ENCODE assay signal across 15 mouse cellular contexts in genomic region chr4:65694011-65694410, GRCm38 (mm10).
DNase-seq lines count a peak whose midpoint lies in the region; ATAC-seq lines count a peak whose summit lies in the region.
"Had no signal": no experiment of that assay in that cellular context is flagged by ENCODE, and none has a peak within 500 bp of the region (broad histone marks: within the 10 kb centered on the region; RNA-seq: fewer than 3 reads in every experiment).

No protein-coding gene starts in this region.

- no peak for DNase-seq in cerebellum, postnatal 10 days
- peak; percentile 2 for DNase-seq in thymus, postnatal 14 days
- no peak for DNase-seq in thymus, adult 18-20 months
- DNase-seq in cerebellum, adult 9-10 months: peak; percentile 84
- no peak for DNase-seq in ovary, postnatal 10 days (ENCODE audit: low spot score)
- DNase-seq in urinary bladder, postnatal 14 days (ENCODE audit: low spot score): no peak
- DNase-seq in urinary bladder, postnatal 36 days (ENCODE audit: low spot score in 2 of 2): no peak
- DNase-seq: adrenal gland, postnatal 14 days; B cell, adult 2 months; gastrocnemius, postnatal 14 days; heart, postnatal 36 days had no signal

- ATAC-seq in cerebellum, adult (ENCODE audit: insufficient number of reproducible peaks, low FRiP score, low TSS enrichment): peak; percentile 88
- ATAC-seq: CD4-positive, CD25-positive, alpha-beta regulatory T cell, adult 4 months; forebrain, embryonic 16.5 days; intestine, embryonic 16.5 days had no signal

Comparison
In these comparisons a context has a peak if more than half of its experiments do, and no peak if none do; other contexts are left out.
1. DNase-seq: peak in thymus, postnatal 14 days (single experiment) and cerebellum, adult 9-10 months (single experiment); none in cerebellum, postnatal 10 days (0 of 2), thymus, adult 18-20 months (0 of 2), ovary, postnatal 10 days (single experiment), urinary bladder, postnatal 14 days (single experiment) and urinary bladder, postnatal 36 days (0 of 2).